Mouse (Mus musculus) olfactory bulb, adult 2 months (tissue): ENCODE measurements around the gene Tmem245. TPM values are rescaled to one million over a fixed set of nuclear protein-coding genes. Genes with fewer than 3 reads are reported as not detected.

ENCODE experiments used
- H3K27ac ChIP-seq: fragments of 200-500 bp; 2 replicates; pipeline ENCODE4 v1.5.1; 2012; ENCODE audit warnings: low read depth, low read length; ENCODE audit not compliant: insufficient read depth
- H3K4me1 ChIP-seq: fragments of 200-500 bp; 2 replicates; pipeline ENCODE4 v1.6.1; 2012; ENCODE audit warnings: low read length; ENCODE audit not compliant: control insufficient read depth, insufficient read depth
- H3K4me3 ChIP-seq: fragments of 200-500 bp; 2 replicates; pipeline ENCODE4 v1.5.1; 2012; ENCODE audit warnings: mild to moderate bottlenecking, low read depth, low read length, moderate library complexity; ENCODE audit not compliant: insufficient read depth
- CTCF ChIP-seq: fragments of 200-500 bp; IDR thresholded peaks from 2 replicates; pipeline ENCODE4 v1.5.1; 2012; ENCODE audit warnings: low read depth, mild to moderate bottlenecking, low read length, moderate library complexity; ENCODE audit not compliant: insufficient read depth
- POLR2A ChIP-seq: fragments of 200-500 bp; IDR thresholded peaks from 2 replicates; pipeline ENCODE4 v1.6.1; 2012; ENCODE audit warnings: mild to moderate bottlenecking, low read depth, low read length, moderate library complexity; ENCODE audit not compliant: insufficient read depth
- WGBS: fragments of 180-500 bp; shearing (Covaris S2); methylation state at CpG from one replicate; pipeline ENCODE4 v1.1.7; 2018; 5-methylcytosine and 5-hydroxymethylcytosine counted together
- polyA plus RNA-seq: library from polyadenylated mRNA; stranded (reverse); fragments of >200 nt; gene quantifications from 2 replicates; pipeline ENCODE4 v1.2.4, GENCODE M21; 2012; ENCODE audit warnings: low replicate concordance; ENCODE audit not compliant: missing spikeins, insufficient read depth, insufficient read length

Gene Tmem245
- polyA plus RNA-seq, 1 experiment, result not detected

GRCm38 (mm10) chr4:56843963-56844362 lies 103.3 kb downstream of the Tmem245 start:
- Histone ChIP-seq H3K4me3 (no peak overlapping the region), H3K4me1 (no peaks in the 10 kb centered on the region), H3K27ac (no peak overlapping the region)
- 95% methylated on average over 2 of the region's 2 CpGs for WGBS
- TF ChIP-seq POLR2A, result no peak
- TF ChIP-seq CTCF, result no peak

- WGBS, result 77% methylated on average over 7 of the region's 7 CpGs
- Histone ChIP-seq H3K4me3 (no peak overlapping the region), H3K27ac (no peak overlapping the region), H3K4me1 (no peaks in the 10 kb centered on the region)
- TF ChIP-seq POLR2A (no peak), CTCF (no peak)
Observed at GRCm38 (mm10) chr4:56842501-56842900, 104.7 kb downstream of the Tmem245 start.

- TF ChIP-seq CTCF (no peak), POLR2A (no peak)
- Histone ChIP-seq H3K4me1 (no peaks in the 10 kb centered on the region), H3K4me3 (no peak overlapping the region), H3K27ac (no peak overlapping the region)
- 94% methylated on average over 3 of the region's 3 CpGs for WGBS
Observed at GRCm38 (mm10) chr4:56840297-56840696, 106.9 kb downstream of the Tmem245 start.

GRCm38 (mm10) chr4:56837661-56838060 lies 109.6 kb downstream of the Tmem245 start:
- TF ChIP-seq CTCF, result no peak
- no peak for TF ChIP-seq POLR2A
- Histone ChIP-seq H3K4me3 (no peak overlapping the region), H3K27ac (no peak overlapping the region), H3K4me1 (no peaks in the 10 kb centered on the region)
- WGBS, result 85% methylated on average over 6 of the region's 6 CpGs

GRCm38 (mm10) chr4:56831998-56832397 lies 115.2 kb downstream of the Tmem245 start:
- H3K4me3 ChIP-seq, result no peak overlapping the region
- TF ChIP-seq CTCF (no peak), POLR2A (no peak)
- H3K27ac ChIP-seq, result no peak overlapping the region
- no peaks in the 10 kb centered on the region for H3K4me1 ChIP-seq
- WGBS, result 85% methylated on average over 7 of the region's 7 CpGs

- H3K27ac ChIP-seq, result no peak overlapping the region
- no peak for TF ChIP-seq CTCF
- TF ChIP-seq POLR2A, result no peak
- 69% methylated on average over 13 of the region's 13 CpGs for WGBS
- no peak overlapping the region for H3K4me3 ChIP-seq
- H3K4me1 ChIP-seq, result no peaks in the 10 kb centered on the region
Observed at GRCm38 (mm10) chr4:56831013-56831609, 116.1 kb downstream of the Tmem245 start.

GRCm38 (mm10) chr4:56829511-56829921 lies 117.7 kb downstream of the Tmem245 start:
- Histone ChIP-seq H3K27ac (no peak overlapping the region), H3K4me1 (no peaks in the 10 kb centered on the region), H3K4me3 (no peak overlapping the region)
- no peak for TF ChIP-seq POLR2A
- 38% methylated on average over 7 of the region's 7 CpGs for WGBS

GRCm38 (mm10) chr4:56828932-56829331 lies 118.3 kb downstream of the Tmem245 start:
- no peak for TF ChIP-seq POLR2A
- Histone ChIP-seq H3K27ac (no peak overlapping the region), H3K4me3 (no peak overlapping the region), H3K4me1 (no peaks in the 10 kb centered on the region)
- 63% methylated on average over 3 of the region's 3 CpGs for WGBS

GRCm38 (mm10) chr4:56824231-56824630 lies 123.0 kb downstream of the Tmem245 start:
- 92% methylated on average over 9 of the region's 9 CpGs for WGBS
- TF ChIP-seq CTCF (no peak), POLR2A (no peak)
- H3K27ac ChIP-seq, result no peak overlapping the region

GRCm38 (mm10) chr4:56820017-56820550 lies 127.2 kb downstream of the Tmem245 start:
- Histone ChIP-seq H3K4me3 (no peak overlapping the region), H3K4me1 (no peaks in the 10 kb centered on the region), H3K27ac (no peak overlapping the region)
- no peak for TF ChIP-seq POLR2A
- no peak for TF ChIP-seq CTCF

More at GRCm38 (mm10) chr4:56824231-56824630, 123.0 kb downstream of the Tmem245 start:
- no peak overlapping the region for H3K4me3 ChIP-seq
- H3K4me1 ChIP-seq, result no peaks in the 10 kb centered on the region

Other genes with a start within 250 kb of the Tmem245 start
- gene Gm26657, start 207.4 kb downstream of the Tmem245 start, polyA plus RNA-seq, result not detected in 2 replicates
- gene Actl7b, start 206.0 kb downstream of the Tmem245 start, polyA plus RNA-seq, result not detected in 2 replicates
- gene Actl7a, start 204.0 kb downstream of the Tmem245 start, polyA plus RNA-seq, result not detected in 2 replicates
- not detected in 2 replicates for gene Elp1, start 145.1 kb downstream of the Tmem245 start, polyA plus RNA-seq
- not detected in 2 replicates for gene Fam206a, start 145.1 kb downstream of the Tmem245 start, polyA plus RNA-seq
- not detected in 2 replicates for gene Ctnnal1, start 82.2 kb downstream of the Tmem245 start, polyA plus RNA-seq
- gene Frrs1l, start 43.0 kb upstream of the Tmem245 start, polyA plus RNA-seq, result not detected in 2 replicates
- gene Epb41l4b, start 196.0 kb upstream of the Tmem245 start, polyA plus RNA-seq, result not detected in 2 replicates